Comparison of ENCODE assay signal across 8 mouse cellular contexts in the genomic region with DNA sequence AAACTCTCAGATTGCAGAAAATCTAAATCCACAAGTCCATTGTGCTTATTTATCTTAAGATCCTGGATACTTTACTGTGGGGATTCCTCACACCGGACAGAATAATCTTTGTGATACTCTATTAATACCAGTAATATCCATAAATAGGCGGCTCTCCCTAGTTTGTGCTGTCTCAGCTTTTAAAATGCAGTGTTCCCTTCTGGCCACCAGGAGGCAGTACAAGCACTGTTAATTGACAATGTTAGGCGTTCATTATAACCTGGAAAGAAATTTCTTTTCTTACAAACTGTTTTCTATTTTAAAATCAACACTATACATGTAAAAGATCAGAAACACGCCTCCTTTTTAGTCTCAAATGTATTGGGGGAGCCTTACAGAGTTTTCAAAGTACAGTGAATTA.
DNase-seq lines count a peak whose midpoint lies in the region.

No protein-coding gene starts in this region.

- intact Hi-C loops in heart, postnatal 25 days (cut with DNase I), result loop anchor here (2.0 kb wide), 1 partner anchor 192 kb away; no protein-coding TSS in a partner anchor
- intact Hi-C loops in left cerebral cortex, postnatal 36 days (cut with DNase I), result no loop called here

- peak; percentile 71 for DNase-seq in heart, postnatal 4 days
- DNase-seq in heart, postnatal 25 days (ENCODE audit: low spot score), result no peak
- DNase-seq in thymus, postnatal 0 days (ENCODE audit: low spot score), result peak; percentile 44
- no peak for DNase-seq in thymus, adult 18-20 months
- peak; percentile 34 for DNase-seq in c-Kit-positive CD71-positive TER-119-positive erythroid progenitor cells, embryonic 14.5 days (ENCODE audit: low spot score)
- DNase-seq in kidney, postnatal 36 days, result peak; percentile 34 to 51
- DNase-seq in right cerebral cortex, postnatal 10 days (ENCODE audit: low spot score in 2 of 2), result peak; percentile 32 to 56
- DNase-seq in left cerebral cortex, postnatal 36 days (ENCODE audit: low spot score in 2 of 2), result no peak

Comparison
In these comparisons a context has a peak if more than half of its experiments do, and no peak if none do; other contexts are left out.
1. DNase-seq: peak in heart, postnatal 4 days (single experiment), thymus, postnatal 0 days (single experiment), c-Kit-positive CD71-positive TER-119-positive erythroid progenitor cells, embryonic 14.5 days (single experiment), kidney, postnatal 36 days (2 of 2) and right cerebral cortex, postnatal 10 days (2 of 2); none in heart, postnatal 25 days (single experiment), thymus, adult 18-20 months (0 of 2) and left cerebral cortex, postnatal 36 days (0 of 2).